Mouse (Mus musculus) spleen, adult 18-20 months (tissue): ENCODE measurements around the gene Ugt1a8.
"Not testable (repeated sequence)": the region's sequence is repeated elsewhere in the genome, so short reads cannot be mapped to it uniquely, and the experiment has no call there.

ENCODE experiments used
- DNase-seq, 2 experiments: peaks; one replicate each; pipeline ENCODE4 v3.0.0; 2022; ENCODE audit warnings: mixed read lengths in 2 of 2

Ugt1a8 gene

DNA sequence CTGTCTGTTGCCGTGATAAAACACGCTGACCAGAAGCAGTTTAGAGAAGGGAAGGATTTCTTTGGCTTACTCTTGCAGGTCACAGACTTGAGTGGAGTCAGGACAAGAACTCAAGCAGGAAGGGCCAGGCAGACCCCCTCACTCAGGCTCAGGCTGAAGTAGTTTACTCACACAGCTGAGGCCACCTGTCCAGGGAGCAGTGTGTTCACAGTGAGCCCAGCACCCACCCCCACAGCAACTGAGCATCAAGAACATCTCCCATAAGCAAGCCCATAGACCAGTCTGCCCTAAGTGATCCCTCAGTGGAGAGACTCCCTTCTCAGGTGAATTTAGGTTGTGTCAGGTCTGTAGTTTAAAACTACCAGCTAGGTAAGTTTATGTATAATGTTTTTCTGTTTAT lies 22.0 kb downstream of the Ugt1a8 start:
- not testable (repeated sequence) for DNase-seq

DNA sequence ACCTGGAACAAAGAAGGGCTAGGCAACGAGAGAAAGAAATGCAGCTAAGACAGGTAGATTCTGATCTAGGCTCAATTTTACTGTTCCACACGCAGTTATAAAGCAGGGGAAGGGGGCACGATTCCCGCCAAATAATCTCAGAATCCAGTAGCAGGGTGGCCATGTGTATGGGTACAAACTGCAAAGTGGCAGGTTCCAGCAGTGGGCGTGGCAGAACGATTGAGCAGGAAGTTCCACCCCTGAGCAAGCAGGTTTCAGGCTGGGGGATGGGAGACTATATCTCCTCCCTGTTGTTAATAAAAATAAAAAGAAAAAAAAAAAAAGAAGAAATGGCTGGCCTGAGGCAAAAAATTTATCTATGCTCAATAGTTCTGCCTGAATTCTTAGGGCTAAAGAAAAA lies 25.2 kb downstream of the Ugt1a8 start:
- DNase-seq: not testable (repeated sequence)

DNA sequence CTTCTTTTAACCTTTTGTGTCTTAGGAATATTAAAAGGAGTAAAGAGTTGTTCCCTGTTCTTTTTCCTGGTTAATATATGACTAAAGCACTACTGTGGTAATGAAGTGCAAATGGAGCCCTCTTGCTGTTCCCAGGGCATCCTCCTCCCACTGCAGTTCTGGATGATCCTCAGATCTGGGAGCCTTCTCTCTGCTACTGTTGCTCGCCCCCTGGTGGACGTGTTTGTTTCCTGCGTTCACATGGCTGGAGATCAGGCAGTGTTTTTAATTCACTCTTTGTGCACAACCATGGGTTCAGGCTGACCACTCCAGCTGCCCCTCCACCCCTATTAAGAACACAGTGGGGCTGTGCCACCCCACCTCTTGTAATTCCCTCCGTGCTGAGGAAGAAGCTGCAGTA lies 32.9 kb downstream of the Ugt1a8 start:
- not testable (repeated sequence) for DNase-seq

DNA sequence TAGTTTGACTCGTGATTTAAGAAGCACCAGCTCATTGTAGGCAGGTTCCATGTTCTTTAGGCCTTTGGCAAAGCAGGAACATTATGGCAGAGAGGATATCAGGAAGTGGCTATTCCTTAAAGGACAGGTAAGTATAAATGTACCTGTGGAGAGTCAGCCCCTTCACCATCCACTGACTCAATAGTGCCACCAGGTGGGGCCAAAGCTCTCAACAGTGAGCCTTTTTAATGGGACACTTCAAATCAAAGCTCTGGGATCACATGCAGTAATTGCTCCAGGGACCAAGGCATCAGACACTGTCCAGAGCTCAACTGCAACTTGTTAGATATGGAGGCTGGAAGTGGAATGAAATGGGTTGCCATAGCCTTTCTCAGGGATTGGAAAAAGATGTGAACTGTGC lies 33.9 kb downstream of the Ugt1a8 start:
- not testable (repeated sequence) for DNase-seq

DNA sequence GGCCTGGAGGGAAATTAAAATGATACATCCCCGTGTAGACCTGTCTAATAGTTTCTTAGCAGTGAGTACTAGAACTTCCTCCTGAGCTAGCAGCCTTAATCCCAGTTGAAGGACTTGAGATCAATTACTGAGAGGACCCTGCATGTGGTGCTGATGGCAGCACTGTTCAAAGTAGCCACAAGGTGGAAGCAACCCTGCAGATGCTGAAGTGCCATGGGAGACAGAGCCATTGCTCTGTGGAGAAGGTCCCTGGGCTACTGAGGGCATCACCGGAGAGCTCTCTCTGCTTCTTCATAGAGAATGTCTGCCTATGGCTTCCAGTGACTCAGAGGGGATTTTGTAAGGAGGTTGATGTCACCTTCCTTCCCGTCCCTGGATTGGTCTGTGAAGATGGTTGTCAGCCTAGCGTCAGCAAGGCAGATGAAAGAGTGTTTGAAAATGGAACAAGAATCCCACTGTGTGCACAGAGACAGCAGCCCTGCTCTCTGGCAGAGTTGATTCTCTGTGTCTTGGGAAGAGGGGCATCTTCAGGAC lies 38.3 kb downstream of the Ugt1a8 start:
- DNase-seq: not testable (repeated sequence)

DNA sequence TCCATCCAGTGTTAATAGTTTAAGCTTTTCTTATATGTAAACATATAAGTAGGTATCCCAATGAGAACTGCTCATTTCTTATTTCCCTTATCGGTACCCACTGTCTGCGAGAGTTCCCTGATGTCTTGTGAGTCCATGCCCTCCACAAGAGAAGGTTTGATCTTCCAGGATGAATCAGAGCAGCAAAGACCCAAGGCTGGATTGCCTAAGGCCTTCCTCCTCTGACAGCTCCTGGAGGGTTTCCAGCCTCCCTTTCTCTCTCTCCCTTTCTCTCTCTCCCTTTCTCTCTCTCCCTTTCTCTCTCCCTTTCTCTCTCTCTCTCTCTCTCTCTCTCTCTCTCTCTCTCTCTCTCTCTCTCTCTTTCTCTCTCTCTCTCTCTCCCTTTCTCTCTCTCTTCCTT lies 41.5 kb downstream of the Ugt1a8 start:
- not testable (repeated sequence) for DNase-seq

DNA sequence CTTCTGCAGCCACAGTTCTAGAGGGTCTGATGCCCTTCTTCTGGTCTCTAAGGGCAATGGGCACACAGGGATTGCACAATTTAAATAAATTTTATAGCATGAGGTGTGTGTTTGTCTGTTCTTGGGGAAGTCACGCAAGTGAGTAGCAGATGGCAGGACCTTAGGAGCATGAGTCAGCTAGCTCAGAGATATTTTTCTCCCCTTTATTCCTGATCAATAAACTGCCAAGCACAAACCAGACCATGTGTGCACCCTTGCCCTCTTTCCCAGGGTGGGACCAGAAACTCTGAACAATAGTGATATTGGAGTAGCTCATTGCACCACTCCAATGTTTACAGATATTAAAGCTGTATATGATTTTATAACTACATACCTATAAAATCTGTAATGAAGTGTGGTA lies 42.6 kb downstream of the Ugt1a8 start:
- not testable (repeated sequence) for DNase-seq

DNA sequence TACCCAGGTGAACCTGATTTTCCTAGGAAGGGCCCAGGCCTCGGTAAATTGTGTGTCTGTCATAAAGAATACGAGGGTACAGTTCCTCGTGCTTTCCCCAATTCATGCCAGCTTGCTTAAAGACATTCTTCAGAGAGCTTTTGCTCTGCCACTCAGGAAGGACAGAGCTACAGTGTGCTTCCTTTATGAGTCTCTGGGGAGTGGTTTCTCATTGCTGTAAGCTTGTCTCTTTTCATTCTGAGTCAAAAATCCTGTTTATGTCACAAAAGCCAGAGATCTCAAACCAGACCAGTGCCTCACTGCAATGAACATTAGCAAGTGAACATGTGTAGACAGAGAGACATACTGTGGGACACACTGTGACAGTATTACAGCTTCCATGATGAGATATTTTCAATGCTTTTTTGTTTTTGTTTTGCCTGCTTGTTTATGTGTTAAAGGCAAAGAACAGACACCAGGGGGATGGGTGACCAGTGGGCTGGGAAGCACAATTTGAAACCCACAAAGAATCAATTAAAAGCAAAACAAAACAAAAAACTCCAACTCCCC lies 46.4 kb downstream of the Ugt1a8 start:
- DNase-seq: no peak

DNA sequence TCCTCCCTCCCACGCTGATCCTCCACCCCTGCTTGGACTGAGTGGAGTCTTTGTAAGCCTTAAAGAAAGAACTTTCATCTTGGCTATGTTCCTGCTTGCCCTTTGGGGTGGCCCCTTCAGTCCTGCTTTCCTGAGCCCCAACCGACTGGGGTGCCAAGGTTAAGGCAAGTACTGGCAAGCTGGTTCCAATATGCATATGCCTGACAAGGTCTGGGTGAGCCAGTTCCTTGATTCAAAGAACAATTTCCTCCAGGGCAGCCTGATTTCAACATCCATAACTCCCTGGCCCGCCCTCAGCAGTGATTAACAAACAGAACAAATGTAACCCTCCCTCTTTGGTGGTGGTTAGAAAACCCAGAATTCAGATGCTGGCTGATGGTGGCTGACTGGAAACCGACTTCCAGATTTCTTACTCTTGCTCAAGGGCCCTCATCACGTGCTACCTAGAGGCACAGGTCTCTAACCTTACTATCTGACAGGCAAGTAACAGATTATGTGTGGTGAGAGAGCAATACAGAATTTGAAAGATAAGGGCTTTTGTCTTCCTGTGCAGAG lies 46.9 kb downstream of the Ugt1a8 start, which contains the start of gene Ugt1a6a:
Gene Ugt1a6a (plus strand): TSS at position 353 of the 555 bp plus-strand sequence.
- DNase-seq: not testable (repeated sequence)

DNA sequence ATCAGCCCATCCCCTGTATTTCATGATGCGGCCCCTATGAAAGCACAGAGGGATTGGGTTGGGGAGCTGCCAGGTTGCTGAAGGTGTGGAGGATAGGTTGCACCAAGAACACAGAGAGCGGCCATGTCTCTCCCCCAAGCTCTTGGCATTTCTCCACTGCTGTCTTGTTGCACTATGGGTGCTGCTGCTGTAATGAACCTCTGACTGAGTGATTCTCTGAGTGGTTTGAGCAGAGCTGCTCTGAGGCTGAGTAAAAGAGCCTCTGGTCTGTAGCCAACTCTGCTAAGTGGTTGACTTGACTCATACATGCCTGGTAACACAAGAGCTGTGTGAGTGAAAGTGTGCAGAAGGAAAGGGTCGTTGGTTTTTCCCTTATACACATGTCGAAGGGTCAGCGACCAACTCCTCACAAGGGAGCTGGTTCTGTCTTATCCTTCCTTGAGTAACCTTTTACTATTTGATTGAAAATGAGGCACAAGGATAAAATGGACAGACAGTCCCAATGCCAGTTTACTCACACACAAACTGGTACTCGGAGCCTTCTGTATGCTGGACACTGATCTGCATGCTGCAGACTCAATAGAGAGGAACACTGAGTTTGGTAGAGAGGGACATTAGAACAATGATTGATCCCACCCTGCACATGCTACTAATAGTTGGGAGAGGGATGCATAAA lies 47.8 kb downstream of the Ugt1a8 start:
- not testable (repeated sequence) for DNase-seq

DNA sequence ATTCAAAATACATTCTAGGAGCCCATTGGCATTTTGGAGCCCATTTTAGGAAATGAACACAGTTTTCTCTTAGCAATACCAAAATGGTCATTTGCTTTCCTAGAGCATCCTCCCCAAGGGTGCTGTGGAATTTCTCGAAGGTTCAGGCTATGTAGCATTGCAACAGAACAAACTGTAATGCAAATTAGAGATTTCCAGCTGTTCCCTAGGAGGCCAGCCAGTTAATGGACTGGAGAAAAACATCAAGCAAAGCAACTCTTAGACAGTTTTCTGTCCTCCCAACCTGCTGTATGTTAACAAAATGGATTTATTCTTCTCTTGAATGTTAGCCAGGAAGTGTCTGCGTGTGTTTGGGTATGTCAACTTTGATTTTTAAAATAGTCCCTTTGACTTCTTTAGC lies 49.0 kb downstream of the Ugt1a8 start:
- no peak for DNase-seq

DNA sequence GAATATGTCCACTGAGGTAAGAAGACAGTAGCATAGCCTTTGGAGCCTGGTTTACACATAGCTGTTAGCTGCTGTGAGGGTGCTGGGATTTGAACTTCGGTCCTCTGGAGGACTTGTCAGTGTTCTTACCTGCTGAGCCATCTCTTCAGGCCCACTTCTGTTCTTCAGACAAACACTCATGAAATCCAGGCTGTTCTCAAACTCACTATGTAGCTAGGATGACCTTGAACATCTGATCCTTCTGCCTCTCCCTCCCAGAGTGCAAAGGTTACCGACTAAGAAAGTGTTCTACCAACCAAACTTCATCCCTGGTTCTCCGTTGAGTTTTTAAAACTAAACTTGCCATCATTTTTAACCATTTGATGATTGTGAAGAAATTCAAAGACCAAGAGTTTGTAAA lies 49.7 kb downstream of the Ugt1a8 start:
- DNase-seq: no peak

DNA sequence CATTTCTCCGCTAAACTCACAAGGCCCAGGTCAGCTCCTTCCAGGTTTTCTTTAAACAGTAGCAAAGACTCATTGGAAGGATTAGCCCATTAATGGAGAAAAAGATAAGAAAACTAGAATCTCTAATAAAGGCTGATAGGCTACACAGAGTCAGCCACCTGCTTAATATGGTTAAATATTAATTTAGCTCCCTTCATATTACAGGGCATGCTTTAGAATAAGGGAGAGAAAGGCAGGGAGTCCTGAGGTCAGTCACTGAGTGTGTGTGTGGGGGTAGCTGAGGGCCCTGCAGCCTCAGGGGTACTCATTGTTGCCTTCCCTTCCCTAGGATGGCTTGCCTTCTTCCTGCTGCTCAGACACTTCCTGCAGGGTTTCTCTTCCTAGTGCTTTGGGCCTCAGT lies 50.5 kb downstream of the Ugt1a8 start:
- DNase-seq: no peak

DNA sequence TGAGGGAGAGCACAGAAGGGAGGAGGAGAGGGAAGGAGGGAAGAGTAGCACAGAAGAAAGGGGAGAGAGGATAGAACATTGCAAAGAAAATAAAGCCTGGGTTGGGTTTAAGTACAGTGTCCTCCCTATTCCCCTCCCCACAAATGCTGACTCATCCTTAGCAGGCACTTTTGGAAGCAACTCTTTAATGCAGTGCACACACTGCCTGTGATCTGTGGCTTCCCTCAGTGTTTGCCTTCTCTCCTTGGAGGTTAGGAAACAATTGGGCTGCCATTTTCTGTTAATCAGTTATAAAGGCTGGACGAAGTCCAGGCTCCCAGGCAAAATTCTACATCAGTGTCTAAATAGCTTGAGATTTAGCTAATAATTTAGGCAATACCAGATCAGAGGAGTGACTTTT lies 52.9 kb downstream of the Ugt1a8 start:
- not testable (repeated sequence) for DNase-seq

DNA sequence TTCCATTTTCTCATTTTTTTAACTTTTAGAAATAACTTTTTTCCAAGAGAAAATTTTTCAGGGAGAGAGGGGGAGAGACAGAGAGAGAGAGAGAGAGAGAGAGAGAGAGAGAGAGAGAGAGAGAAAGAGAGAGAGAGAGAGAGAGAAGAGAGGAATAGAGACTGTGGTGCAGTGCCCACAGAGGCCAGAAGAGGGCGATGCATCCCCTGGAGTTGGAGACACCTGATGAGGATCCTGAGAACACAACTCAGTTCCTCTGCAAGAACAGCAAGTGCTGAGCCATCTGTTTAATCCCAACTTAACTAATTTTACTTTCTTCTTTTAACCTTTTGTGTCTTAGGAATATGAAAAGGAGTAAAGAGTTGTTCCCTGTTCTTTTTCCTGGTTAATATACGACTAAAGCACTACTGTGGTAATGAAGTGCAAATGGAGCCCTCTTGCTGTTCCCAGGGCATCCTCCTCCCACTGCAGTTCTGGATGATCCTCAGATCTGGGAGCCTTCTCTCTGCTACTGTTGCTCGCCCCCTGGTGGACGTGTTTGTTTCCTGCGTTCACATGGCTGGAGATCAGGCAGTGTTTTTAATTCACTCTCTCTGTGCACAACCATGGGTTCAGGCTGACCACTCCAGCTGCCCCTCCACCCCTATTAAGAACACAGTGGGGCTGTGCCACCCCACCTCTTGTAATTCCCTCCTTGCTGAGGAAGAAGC lies 56.5 kb downstream of the Ugt1a8 start:
- peak; percentile 9 to 46 for DNase-seq

DNA sequence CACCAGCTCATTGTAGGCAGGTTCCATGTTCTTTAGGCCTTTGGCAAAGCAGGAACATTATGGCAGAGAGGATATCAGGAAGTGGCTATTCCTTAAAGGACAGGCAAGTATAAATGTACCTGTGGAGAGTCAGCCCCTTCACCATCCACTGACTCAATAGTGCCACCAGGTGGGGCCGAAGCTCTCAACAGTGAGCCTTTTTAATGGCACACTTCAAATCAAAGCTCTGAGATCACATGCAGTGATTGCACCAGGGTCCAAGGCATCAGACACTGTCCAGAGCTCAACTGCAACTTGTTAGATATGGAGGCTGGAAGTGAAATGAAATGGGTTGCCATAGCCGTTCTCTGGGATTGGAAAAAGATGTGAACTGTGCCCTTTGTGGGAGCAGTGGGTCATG lies 57.7 kb downstream of the Ugt1a8 start:
- DNase-seq: not testable (repeated sequence)

DNA sequence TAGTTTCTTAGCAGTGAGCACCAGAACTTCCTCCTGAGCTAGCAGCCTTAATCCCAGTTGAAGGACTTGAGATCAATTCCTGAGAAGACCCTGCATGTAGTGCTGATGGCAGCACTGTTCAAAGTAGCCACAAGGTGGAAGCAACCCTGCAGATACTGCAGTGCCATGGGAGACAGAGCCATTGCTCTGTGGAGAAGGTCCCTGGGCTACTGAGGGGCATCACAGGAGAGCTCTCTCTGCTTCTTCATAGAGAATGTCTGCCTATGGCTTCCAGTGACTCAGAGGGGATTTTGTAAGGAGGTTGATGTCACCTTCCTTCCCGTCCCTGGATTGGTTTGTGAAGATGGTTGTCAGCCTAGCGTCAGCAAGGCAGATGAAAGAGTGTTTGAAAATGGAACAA lies 62.5 kb downstream of the Ugt1a8 start:
- not testable (repeated sequence) for DNase-seq

DNA sequence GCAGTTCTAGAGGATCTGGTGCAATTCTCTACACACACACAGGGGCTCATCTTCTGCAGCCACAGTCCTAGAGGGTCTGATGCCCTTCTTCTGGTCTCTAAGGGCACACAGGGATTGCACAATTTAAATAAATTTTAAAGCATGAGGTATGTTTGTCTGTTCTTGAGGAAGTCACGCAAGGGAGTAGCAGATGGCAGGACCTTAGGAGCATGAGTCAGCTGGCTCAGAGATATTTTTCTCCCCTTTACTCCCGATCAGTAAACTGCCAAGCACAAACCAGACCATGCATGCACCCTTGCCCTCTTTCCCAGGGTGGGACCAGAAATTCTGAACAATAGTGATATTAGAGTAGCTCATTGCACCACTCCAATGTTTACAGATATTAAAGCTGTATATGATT lies 70.8 kb downstream of the Ugt1a8 start:
- DNase-seq: no peak

DNA sequence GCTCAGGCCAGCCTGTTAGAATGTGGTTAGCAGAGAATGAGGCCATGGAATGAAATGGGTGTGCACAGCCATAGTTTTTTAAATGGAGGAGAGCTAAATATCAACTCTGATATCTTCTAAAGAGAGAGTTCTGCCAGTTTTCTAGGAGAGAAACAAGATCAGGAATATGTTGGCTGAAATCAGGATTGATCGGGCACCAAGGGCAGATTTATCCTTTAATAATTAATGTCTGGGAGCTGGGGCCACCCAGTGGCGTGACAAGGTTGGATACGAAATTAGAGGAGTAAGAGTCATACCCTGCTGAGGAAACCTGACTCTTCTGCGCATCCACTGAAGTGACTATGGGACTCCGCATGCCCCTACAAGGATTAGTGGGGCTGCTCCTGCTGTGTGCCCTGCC lies 78.1 kb downstream of the Ugt1a8 start, which contains the start of gene Ugt1a5:
Gene Ugt1a5 (plus strand): TSS at position 302 of the 400 bp plus-strand sequence.
- DNase-seq: no peak

DNA sequence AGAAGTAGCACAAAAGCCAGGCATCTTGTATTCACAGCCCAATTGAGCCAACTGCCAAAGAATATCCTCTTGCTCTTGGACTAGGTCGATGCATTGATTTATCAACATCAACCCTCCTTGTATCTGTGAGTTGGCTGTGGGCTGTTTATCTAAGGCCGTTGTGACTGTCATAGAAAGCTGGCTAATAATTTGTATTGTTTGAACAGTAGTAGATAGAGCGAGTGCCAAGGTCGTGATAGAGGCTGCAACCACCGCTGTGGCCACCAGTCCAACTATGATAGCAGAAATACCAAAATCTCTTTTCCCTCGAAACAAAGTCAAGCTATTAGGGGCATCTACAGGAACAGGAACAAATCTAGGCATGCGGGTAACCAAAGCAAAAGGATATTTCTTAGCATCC lies 84.6 kb downstream of the Ugt1a8 start:
- DNase-seq: not testable (repeated sequence)

DNA sequence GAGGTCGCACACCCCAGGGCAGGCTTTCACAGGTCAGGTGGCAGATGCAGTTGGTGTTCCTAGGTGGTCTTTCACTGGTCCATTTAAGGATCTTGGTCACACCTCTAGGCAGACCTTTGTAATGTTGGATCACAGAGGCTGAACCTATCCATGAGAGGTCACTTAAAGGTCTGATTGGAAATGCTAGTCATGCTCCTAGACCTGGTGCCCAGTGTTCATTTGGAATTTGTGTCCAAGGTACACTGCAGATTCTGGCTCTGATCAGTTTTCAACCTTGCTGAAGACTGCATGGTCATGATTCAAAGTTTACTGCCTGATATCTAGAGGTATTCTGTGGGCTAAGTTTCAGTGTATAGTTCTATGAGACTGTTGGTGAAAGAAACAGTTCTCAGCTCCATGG lies 92.0 kb downstream of the Ugt1a8 start:
- DNase-seq: no peak

DNA sequence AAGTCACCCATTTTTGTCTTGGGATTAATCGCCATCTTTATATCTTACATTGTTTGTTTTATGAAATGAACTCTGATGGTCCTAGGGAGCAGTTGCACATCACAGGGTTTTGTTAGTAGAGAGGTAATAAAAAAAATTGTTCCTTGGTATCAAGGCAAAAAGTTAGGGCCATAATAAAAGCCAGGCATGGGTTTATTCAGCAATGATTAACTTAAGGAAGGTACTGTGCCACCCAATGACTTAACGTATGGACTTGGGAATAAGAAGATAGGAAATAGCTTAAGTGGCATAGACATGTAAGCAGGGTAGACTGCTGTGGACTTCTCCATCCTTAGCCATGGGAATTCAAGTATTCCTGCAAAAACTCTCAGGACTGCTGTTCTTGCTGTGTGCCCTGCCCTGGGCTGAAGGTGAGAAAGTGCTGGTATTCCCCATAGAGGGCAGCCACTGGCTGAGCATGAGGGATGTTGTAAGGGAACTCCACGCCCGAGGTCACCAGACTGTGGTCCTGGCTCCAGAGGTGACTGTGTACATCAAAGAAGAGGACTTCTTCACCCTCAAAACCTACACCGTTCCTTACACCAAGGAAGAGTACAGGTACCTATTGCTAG lies 98.8 kb downstream of the Ugt1a8 start:
- DNase-seq: no peak

DNA sequence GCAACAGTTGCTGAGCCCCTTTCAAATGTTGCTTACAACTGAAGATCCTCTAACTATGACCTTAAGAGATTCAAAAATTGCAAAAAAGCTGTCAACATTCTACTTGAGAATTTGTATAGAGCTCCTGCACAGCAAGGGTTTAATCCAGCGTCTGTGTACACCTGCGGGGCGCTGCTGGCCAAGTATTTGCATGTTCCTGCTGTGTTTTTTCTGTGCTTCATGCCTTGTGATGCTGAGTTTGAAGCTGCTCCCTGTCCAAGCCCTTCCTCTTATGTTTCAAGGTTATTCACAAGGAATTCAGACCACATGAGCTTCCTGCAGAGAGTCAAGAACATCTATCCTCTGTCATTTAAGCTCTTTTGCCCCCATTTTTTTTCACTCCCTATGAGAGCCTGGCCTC lies 104.5 kb downstream of the Ugt1a8 start:
- DNase-seq: no peak
